Mouse (Mus musculus) megakaryocyte, embryonic 14.5 days (primary cell): ENCODE measurements around the gene Unc79. TPM values are rescaled to one million over a fixed set of nuclear protein-coding genes. Genes with fewer than 3 reads are reported as not detected.

ENCODE experiments used
- H3K27me3 ChIP-seq: replicated peaks from 2 replicates; pipeline ENCODE3; 2012; ENCODE audit warnings: inconsistent platforms
- H3K36me3 ChIP-seq: replicated peaks from 2 replicates; pipeline ENCODE3; 2012; ENCODE audit warnings: low read length, inconsistent platforms, mixed read lengths
- H3K4me1 ChIP-seq: 2 replicates; pipeline ENCODE4 v1.6.1; 2012; ENCODE audit warnings: inconsistent platforms
- H3K4me3 ChIP-seq: replicated peaks from 2 replicates; pipeline ENCODE3; 2012; ENCODE audit warnings: moderate library complexity, mild to moderate bottlenecking, inconsistent platforms
- H3K9me3 ChIP-seq: 2 replicates; pipeline ENCODE4 v1.6.1; 2012; ENCODE audit warnings: inconsistent platforms
- FLI1 ChIP-seq: IDR thresholded peaks from 2 replicates; pipeline ENCODE4 v1.6.1; 2012; ENCODE audit warnings: low read length, inconsistent platforms, mixed read lengths
- GATA1 ChIP-seq: IDR thresholded peaks from 3 replicates; pipeline ENCODE4 v1.6.1; 2012; ENCODE audit warnings: mixed read lengths, low read length, inconsistent platforms, borderline replicate concordance
- polyA plus RNA-seq: library from polyadenylated mRNA; stranded (reverse); fragments of >175 nt; gene quantifications from 2 replicates; pipeline ENCODE4 v1.2.3, GENCODE M21; 2012; ENCODE audit warnings: low replicate concordance; ENCODE audit not compliant: insufficient read depth

Gene Unc79
- polyA plus RNA-seq, 1 experiment: 0.06 TPM

DNA sequence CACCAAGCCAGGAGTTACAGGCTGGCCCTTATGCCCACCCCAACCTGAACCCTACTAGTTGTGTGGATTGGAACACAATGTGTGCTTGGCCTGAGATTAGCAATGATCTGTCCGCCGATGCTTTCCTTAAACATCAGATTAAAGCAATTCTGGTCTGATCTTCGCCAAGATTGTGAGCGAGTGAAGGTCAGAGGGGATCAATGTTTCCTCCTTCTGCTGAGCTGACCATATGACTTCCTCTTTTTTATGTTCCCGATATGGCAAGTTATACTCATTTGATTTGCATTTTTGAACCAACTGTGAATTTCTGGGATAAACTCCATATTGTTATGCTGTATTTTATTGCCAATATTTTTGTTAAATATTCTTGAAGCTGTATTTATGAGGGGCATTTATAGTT, 88.0 kb downstream of the Unc79 start:
- Histone ChIP-seq H3K4me3 (no peak overlapping the region), H3K27me3 (no peaks in the 10 kb centered on the region)
- no peak for TF ChIP-seq FLI1

DNA sequence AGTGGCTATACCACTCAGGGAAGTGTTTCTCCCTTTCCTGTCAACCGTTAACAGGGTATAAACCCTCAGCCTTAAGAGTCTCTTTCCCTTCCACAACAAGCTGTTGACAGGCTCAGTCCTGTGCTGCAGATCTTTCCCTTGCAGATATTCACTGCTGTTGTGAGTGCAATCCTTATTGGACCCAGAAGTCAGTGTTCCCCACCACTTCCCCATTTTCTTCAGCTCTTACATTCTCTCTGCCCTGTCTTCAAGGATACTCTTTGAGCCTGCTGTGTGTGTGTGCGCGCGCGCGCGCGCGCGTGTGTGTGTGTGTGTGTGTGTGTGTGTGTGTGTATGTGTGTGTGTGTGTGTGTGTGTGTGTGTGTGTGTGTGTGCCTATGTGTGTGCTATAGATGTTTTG, 90.7 kb downstream of the Unc79 start:
- no peaks in the 10 kb centered on the region for H3K4me1 ChIP-seq
- no peaks in the 10 kb centered on the region for H3K27me3 ChIP-seq
- no peaks in the 10 kb centered on the region for H3K36me3 ChIP-seq
- no peak for TF ChIP-seq GATA1
- no peak for TF ChIP-seq FLI1
- no peak overlapping the region for H3K4me3 ChIP-seq
- H3K9me3 ChIP-seq: peaks cover 7% of the 10 kb centered on the region

More for the DNA sequence above, 88.0 kb downstream of the Unc79 start:
- Histone ChIP-seq H3K9me3 (no peaks in the 10 kb centered on the region), H3K4me1 (no peaks in the 10 kb centered on the region), H3K36me3 (no peaks in the 10 kb centered on the region)

DNA sequence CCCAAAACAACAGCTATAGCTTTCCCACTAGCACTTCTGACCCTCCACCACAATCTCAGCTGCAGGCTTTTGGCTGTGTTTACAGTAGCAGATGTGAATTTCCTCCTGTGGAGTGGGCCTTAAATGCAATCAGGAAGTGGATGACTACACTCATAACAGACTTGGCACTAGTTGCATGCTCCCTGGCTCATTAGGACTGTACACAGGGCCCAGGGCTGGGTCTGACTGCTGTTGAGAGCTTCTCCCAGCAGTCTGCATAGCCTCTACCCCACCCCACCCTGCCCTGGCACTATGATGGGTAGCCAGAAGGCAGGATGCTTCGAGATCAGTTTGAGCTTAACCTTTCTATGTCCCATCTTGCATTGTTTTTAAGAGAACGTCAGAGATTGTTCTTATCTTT, 91.5 kb downstream of the Unc79 start:
- H3K4me3 ChIP-seq: no peak overlapping the region
- TF ChIP-seq GATA1 (no peak), FLI1 (no peak)
- no peaks in the 10 kb centered on the region for H3K4me1 ChIP-seq

DNA sequence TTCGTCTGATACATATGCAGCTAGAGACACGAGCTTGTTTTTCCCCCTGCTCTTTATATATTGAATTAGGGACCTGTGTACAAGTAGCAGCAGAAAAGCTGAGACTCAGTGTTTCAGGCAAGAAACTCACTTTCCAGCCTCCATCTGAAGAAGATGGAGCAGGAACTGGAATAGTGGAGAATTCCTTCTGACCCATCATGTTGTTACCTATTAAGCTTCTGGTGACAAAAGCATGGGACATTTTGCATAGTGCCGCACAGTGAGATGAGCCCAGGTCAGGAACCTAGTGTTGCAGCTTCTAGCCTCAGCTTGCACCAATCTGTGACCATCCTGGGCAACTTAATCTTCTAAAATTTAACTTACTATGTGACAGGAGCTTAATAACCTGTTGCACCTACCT, 92.7 kb downstream of the Unc79 start:
- no peaks in the 10 kb centered on the region for H3K4me1 ChIP-seq
- H3K4me3 ChIP-seq: no peak overlapping the region
- H3K9me3 ChIP-seq: peaks cover 7% of the 10 kb centered on the region
- H3K36me3 ChIP-seq: no peaks in the 10 kb centered on the region
- H3K27me3 ChIP-seq: no peaks in the 10 kb centered on the region
- TF ChIP-seq GATA1 (no peak), FLI1 (no peak)

More for the DNA sequence above, 91.5 kb downstream of the Unc79 start:
- no peaks in the 10 kb centered on the region for H3K36me3 ChIP-seq
- H3K9me3 ChIP-seq: peaks cover 7% of the 10 kb centered on the region
- H3K27me3 ChIP-seq: no peaks in the 10 kb centered on the region

GRCm38 (mm10) chr12:103042711-103043110, 94.1 kb downstream of the Unc79 start:
- Histone ChIP-seq H3K36me3 (no peaks in the 10 kb centered on the region), H3K4me1 (no peaks in the 10 kb centered on the region), H3K27me3 (no peaks in the 10 kb centered on the region), H3K9me3 (peaks cover 7% of the 10 kb centered on the region), H3K4me3 (no peak overlapping the region)
- TF ChIP-seq FLI1 (no peak), GATA1 (no peak)

DNA sequence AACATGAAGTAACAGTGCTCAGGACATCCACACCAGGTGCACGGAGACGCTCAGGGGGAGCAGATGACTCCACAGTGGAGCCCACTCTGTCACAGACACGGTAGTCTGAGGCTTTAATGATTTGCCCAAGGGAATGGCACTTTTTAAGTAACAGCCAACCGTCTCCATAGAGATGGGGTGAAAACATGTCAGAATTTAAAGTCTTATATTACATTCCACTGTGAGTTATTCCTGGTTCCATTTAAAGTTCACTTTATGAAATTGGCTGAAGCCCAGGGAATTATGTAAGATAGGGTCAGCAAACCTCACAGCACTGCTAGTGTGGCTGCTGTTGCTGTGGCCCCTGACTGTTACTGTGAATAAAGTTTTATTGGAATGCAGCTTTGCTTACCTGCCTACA, 95.8 kb downstream of the Unc79 start:
- H3K4me3 ChIP-seq: no peak overlapping the region
- no peaks in the 10 kb centered on the region for H3K4me1 ChIP-seq
- H3K9me3 ChIP-seq: peaks cover 7% of the 10 kb centered on the region
- no peaks in the 10 kb centered on the region for H3K36me3 ChIP-seq
- TF ChIP-seq GATA1: no peak
- no peak for TF ChIP-seq FLI1
- H3K27me3 ChIP-seq: no peaks in the 10 kb centered on the region

- Histone ChIP-seq H3K27me3 (no peaks in the 10 kb centered on the region), H3K4me1 (no peaks in the 10 kb centered on the region), H3K4me3 (no peak overlapping the region), H3K9me3 (no peaks in the 10 kb centered on the region), H3K36me3 (no peaks in the 10 kb centered on the region)
- no peak for TF ChIP-seq FLI1
- TF ChIP-seq GATA1: no peak
Measured at GRCm38 (mm10) chr12:103049865-103050264, 101.2 kb downstream of the Unc79 start.

DNA sequence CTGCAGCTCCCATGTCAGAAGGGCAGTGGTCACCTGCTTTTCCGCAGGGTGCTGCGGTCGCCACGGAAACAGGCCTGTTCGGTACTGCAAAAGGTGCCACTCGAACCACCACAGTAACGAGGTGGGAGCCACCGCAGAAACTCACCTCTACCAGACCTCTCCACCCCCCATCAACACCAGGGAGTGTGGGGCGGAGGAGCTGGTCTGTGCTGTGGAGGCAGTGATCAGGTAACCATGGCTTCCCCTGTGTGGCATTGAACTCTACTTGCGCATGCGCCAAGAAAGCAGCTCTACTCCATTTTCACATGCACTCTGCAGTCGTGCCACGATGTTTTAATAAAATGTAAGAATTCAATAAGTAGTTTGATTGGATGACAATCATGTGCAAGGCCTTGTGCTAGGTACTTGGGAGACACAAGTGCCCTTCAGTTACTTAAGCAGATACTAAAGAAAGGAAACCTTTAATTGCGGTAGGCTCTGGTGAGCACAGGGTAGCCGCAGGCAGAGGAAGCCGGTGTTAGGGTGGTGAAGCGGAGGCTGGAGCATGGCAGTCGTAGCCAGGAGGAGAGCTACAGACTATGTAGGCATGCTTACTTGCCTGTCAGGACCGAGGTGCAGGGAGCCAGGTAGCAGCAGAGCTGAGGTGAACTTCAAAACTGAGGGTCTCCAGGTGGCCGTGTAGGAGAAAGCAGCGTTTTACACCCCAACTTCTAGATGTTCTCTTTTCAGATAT, 110.8 kb downstream of the Unc79 start:
- no peak for TF ChIP-seq GATA1
- TF ChIP-seq FLI1: no peak
- Histone ChIP-seq H3K4me3 (no peak overlapping the region), H3K9me3 (no peaks in the 10 kb centered on the region), H3K27me3 (peaks cover 4% of the 10 kb centered on the region), H3K36me3 (no peaks in the 10 kb centered on the region), H3K4me1 (no peaks in the 10 kb centered on the region)

- Histone ChIP-seq H3K4me1 (no peaks in the 10 kb centered on the region), H3K36me3 (no peaks in the 10 kb centered on the region), H3K4me3 (no peak overlapping the region), H3K9me3 (no peaks in the 10 kb centered on the region), H3K27me3 (peaks cover 4% of the 10 kb centered on the region)
- no peak for TF ChIP-seq FLI1
- TF ChIP-seq GATA1: no peak
Measured at GRCm38 (mm10) chr12:103060791-103061190, 112.1 kb downstream of the Unc79 start.

DNA sequence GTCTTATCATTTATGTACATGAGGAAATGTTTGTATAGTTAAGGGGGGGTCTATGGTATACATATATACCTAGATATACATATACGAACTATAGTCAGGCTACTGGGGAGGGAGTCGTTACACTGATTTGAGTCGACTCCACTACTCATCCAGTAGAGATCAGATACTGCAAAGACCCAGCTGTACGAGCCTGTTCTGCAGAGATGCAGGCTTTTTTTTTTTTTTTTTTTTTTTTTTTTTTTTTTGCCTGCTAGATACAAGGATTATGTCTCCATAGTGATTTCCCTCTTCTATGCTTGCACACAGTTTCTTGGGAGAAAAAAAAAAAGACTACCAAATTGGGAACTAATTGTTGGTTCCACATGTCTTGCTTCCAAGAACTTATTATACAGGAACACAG, 113.5 kb downstream of the Unc79 start:
- H3K36me3 ChIP-seq: no peaks in the 10 kb centered on the region
- H3K27me3 ChIP-seq: peaks cover 4% of the 10 kb centered on the region
- no peak overlapping the region for H3K4me3 ChIP-seq
- H3K4me1 ChIP-seq: no peaks in the 10 kb centered on the region
- no peaks in the 10 kb centered on the region for H3K9me3 ChIP-seq
- no peak for TF ChIP-seq GATA1
- TF ChIP-seq FLI1: no peak
